ENCODE assay signal across 32 mouse cellular contexts in genomic region chr10:5089133-5089532, GRCm38 (mm10). TPM values are rescaled to one million over a fixed set of nuclear protein-coding genes. Genes with fewer than 3 reads are reported as not detected.
"Had no signal": no experiment of that assay in that cellular context is flagged by ENCODE, and none has a peak within 500 bp of the region (broad histone marks: within the 10 kb centered on the region; RNA-seq: fewer than 3 reads in every experiment).

No protein-coding gene starts in this region.

- H3K9ac ChIP-seq: heart, embryonic 12.5 days; hindbrain, embryonic 12.5 days; hindbrain, embryonic 15.5 days; limb, embryonic 13.5 days; limb, embryonic 15.5 days; liver, embryonic 13.5 days; liver, embryonic 15.5 days had no signal

- H3K9me3 ChIP-seq: heart, embryonic 10.5 days; heart, embryonic 12.5 days; hindbrain, embryonic 10.5 days; hindbrain, embryonic 12.5 days; hindbrain, embryonic 15.5 days; limb, embryonic 13.5 days; limb, embryonic 15.5 days; liver, embryonic 13.5 days; liver, embryonic 15.5 days had no signal

- DNase-seq: gastrocnemius, adult 2 months; gastrocnemius, postnatal 10 days; gastrocnemius, postnatal 25 days; heart, adult 18-20 months; heart, postnatal 10 days; heart, postnatal 4 days; kidney, adult 11 months; kidney, adult 2 months; kidney, adult 9 months; kidney, postnatal 10 days; kidney, postnatal 4 days; left cerebral cortex, postnatal 4 days; liver, embryonic 13.5 days had no signal

- H3K27me3 ChIP-seq: heart, embryonic 12.5 days; hindbrain, embryonic 12.5 days; hindbrain, embryonic 15.5 days; limb, embryonic 13.5 days; limb, embryonic 15.5 days; liver, embryonic 13.5 days; liver, embryonic 15.5 days had no signal

- H3K4me1 ChIP-seq: heart, embryonic 10.5 days; heart, embryonic 12.5 days; hindbrain, embryonic 10.5 days; hindbrain, embryonic 12.5 days; hindbrain, embryonic 15.5 days; limb, embryonic 13.5 days; limb, embryonic 15.5 days; liver, embryonic 13.5 days; liver, embryonic 15.5 days had no signal

- H3K4me2 ChIP-seq: heart, embryonic 12.5 days; hindbrain, embryonic 12.5 days; hindbrain, embryonic 15.5 days; limb, embryonic 13.5 days; limb, embryonic 15.5 days; liver, embryonic 11.5 days; liver, embryonic 13.5 days; liver, embryonic 15.5 days had no signal

- H3K4me3 ChIP-seq: gastrocnemius, adult 2 months; heart, embryonic 10.5 days; heart, embryonic 12.5 days; hindbrain, embryonic 10.5 days; hindbrain, embryonic 12.5 days; hindbrain, embryonic 15.5 days; layer of hippocampus, adult 2 months; left cerebral cortex, adult 2 months; limb, embryonic 13.5 days; limb, embryonic 15.5 days; liver, embryonic 13.5 days; liver, embryonic 15.5 days had no signal

- H3K27ac ChIP-seq: gastrocnemius, adult 2 months; heart, embryonic 10.5 days; hindbrain, embryonic 10.5 days; hindbrain, embryonic 12.5 days; hindbrain, embryonic 15.5 days; hindbrain, postnatal 0 days; layer of hippocampus, adult 2 months; left cerebral cortex, adult 2 months; limb, embryonic 13.5 days; limb, embryonic 15.5 days; liver, embryonic 13.5 days; liver, embryonic 15.5 days had no signal

- ATAC-seq: hindbrain, postnatal 0 days; intestine, embryonic 16.5 days had no signal

- H3K36me3 ChIP-seq: hindbrain, embryonic 10.5 days; hindbrain, embryonic 12.5 days; limb, embryonic 13.5 days; limb, embryonic 15.5 days; liver, embryonic 13.5 days had no signal

RNA-seq across cellular contexts. Expression of gene Gm10097, which starts 20.1 kb away (rescaled TPM):
- total RNA-seq: granulocyte monocyte progenitor cell, adult 5-6 weeks; hindbrain, postnatal 0 days; layer of hippocampus, adult 2 months; layer of hippocampus, postnatal 10 days; layer of hippocampus, postnatal 25 days; left cerebral cortex, adult 2 months; left cerebral cortex, postnatal 10 days; left cerebral cortex, postnatal 25 days; left cerebral cortex, postnatal 4 days had no signal
- polyA plus RNA-seq: kidney, adult 2 months; kidney, embryonic 16.5 days; liver, embryonic 13.5 days had no signal
